9 mouse cellular contexts compared by ENCODE assay signal in the genomic region with DNA sequence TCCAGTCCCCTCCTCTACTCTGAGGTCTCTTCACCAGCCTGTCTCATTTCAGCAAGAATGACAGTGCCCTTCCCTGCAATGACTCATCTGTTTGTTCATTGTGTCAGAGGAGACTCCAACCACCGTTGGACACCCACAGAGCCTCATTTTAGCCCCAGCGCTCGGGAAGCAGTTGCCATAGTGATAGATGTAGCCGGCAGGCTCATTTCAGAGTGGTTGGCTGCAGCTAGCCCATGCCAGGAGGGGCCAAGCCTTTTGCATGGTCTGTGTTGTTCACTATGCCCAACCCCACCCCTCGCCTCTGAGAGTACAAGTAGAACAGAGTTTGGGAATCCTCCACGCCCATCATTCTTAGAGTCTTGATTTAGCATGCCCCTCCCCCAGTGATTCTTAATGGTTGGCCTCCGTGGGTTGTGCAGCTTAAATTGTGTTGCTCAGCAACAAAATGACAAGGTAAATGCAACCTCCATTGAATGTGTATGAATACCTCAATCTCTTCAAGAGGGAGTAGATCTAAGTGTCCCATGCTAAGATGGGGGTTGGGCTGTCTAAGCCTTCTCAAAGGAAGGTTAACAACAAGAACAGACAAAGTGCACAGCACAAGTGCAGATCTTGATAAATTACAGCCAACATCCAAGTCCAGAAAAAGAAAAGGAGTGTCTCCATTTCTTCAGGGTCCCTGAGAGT. TPM values are rescaled to one million over a fixed set of nuclear protein-coding genes. Genes with fewer than 3 reads are reported as not detected.
DNase-seq lines count a peak whose midpoint lies in the region; TF ChIP-seq lines count a peak whose summit lies in the region.
"Had no signal": no experiment of that assay in that cellular context is flagged by ENCODE, and none has a peak within 500 bp of the region (broad histone marks: within the 10 kb centered on the region; RNA-seq: fewer than 3 reads in every experiment).

No protein-coding gene starts in this region.

- H3K27ac ChIP-seq in olfactory bulb, adult 2 months (ENCODE audit: insufficient read depth, low read depth, low read length) = peak overlapping the region; percentile 8
- H3K27ac ChIP-seq: heart, embryonic 13.5 days had no signal

- TF ChIP-seq POLR2A in olfactory bulb, adult 2 months (IDR thresholded peaks at IDR 0.05; ENCODE audit: insufficient read depth, low read depth, low read length) = no peak

- intact Hi-C loops in left cerebral cortex, postnatal 10 days (cut with DNase I) = no loop called here

- 8% methylated on average over 7 of the region's 7 CpGs for WGBS in olfactory bulb, adult 2 months

- peaks cover 20% of the 10 kb centered on the region for H3K4me1 ChIP-seq in olfactory bulb, adult 2 months (ENCODE audit: control insufficient read depth, insufficient read depth, low read length)

- TF ChIP-seq CTCF in olfactory bulb, adult 2 months (IDR thresholded peaks at IDR 0.05; ENCODE audit: insufficient read depth, low read depth, low read length) = no peak

- H3K4me3 ChIP-seq in olfactory bulb, adult 2 months (ENCODE audit: insufficient read depth, low read depth, low read length) = no peak overlapping the region
- H3K4me3 ChIP-seq: heart, embryonic 13.5 days had no signal

- DNase-seq in 3134 (ENCODE audit: extremely low read depth, insufficient read length, low spot score) = peak; percentile 29
- DNase-seq in adrenal gland, adult 8-10 months = peak; percentile 61
- DNase-seq in frontal cortex, adult 2 months (ENCODE audit: extremely low spot score in 1 of 2, low spot score in 1 of 2) = peak; percentile 78 to 80
- DNase-seq in left cerebral cortex, postnatal 10 days (ENCODE audit: extremely low spot score in 1 of 2, low spot score in 2 of 2) = peak; percentile 58 to 60
- DNase-seq in lung, postnatal 36 days = no peak
- no peak for DNase-seq in thymus, postnatal 25 days
- no peak for DNase-seq in cerebellum, adult 11 months

RNA-seq across cellular contexts. Expression of gene March6, which starts 5.3 kb away (rescaled TPM):
- 100 to 1,000 TPM; 143 to 180 (median 160) TPM for total RNA-seq in adrenal gland, adult 8-10 months (2022)
- polyA plus RNA-seq in frontal cortex, adult 2 months (2012; rRNA removed) = 81.3 and 95.9 TPM in 2 replicates
- 100 to 1,000 TPM; 226 to 233 TPM for total RNA-seq in left cerebral cortex, postnatal 10 days (2021)
- 73.0 TPM in 1 of 2 replicates, not detected in the other for polyA plus RNA-seq in olfactory bulb, adult 2 months (2012; ENCODE audit: insufficient read depth, insufficient read length, low replicate concordance, missing spikeins)

RNA-seq across cellular contexts. Expression of gene Cmbl, which starts 29.0 kb away (rescaled TPM):
- total RNA-seq in adrenal gland, adult 8-10 months (2022) = 100 to 1,000 TPM; 160 to 274 (median 195) TPM
- 22.5 and 22.7 TPM in 2 replicates for polyA plus RNA-seq in frontal cortex, adult 2 months (2012; rRNA removed)
- total RNA-seq in left cerebral cortex, postnatal 10 days (2021) = 10 to 100 TPM; 13.5 to 17.3 TPM
- not detected in 2 replicates for polyA plus RNA-seq in olfactory bulb, adult 2 months (2012; ENCODE audit: insufficient read depth, insufficient read length, low replicate concordance, missing spikeins)

Comparison
In these comparisons a context has a peak if more than half of its experiments do, and no peak if none do; other contexts are left out.
1. DNase-seq: peak in 3134 (single experiment), adrenal gland, adult 8-10 months (single experiment), frontal cortex, adult 2 months (2 of 2) and left cerebral cortex, postnatal 10 days (2 of 2); none in lung, postnatal 36 days (single experiment), thymus, postnatal 25 days (single experiment) and cerebellum, adult 11 months (single experiment).
2. RNA of gene Cmbl, which starts 29.0 kb away (total RNA-seq): 160 to 274 TPM in adrenal gland, adult 8-10 months; 13.5 to 17.3 TPM in left cerebral cortex, postnatal 10 days; every median in the first group is over 4 times any median in the second.